Mouse (Mus musculus): ENCODE data around the gene Deaf1. TPM values are rescaled to one million over a fixed set of nuclear protein-coding genes. Genes with fewer than 3 reads are reported as not detected.

Gene Deaf1
- total RNA-seq, 2 experiments from 2014 or later, result 32.1 to 54.5 TPM

GRCm38 (mm10) chr7:141340476-141340875 is 13.0 kb upstream of the Deaf1 start:
- no peak for ATAC-seq (replicated peaks; ENCODE audit: low FRiP score, low TSS enrichment, poor library complexity, severe bottlenecking)

- ATAC-seq (replicated peaks; ENCODE audit: low FRiP score, low TSS enrichment, poor library complexity, severe bottlenecking), result no peak
These were observed 12.5 kb upstream of the Deaf1 start for GRCm38 (mm10) chr7:141340023-141340422.

GRCm38 (mm10) chr7:141339215-141339920 is 11.9 kb upstream of the Deaf1 start:
- no peak for ATAC-seq (replicated peaks; ENCODE audit: low FRiP score, low TSS enrichment, poor library complexity, severe bottlenecking)

DNA sequence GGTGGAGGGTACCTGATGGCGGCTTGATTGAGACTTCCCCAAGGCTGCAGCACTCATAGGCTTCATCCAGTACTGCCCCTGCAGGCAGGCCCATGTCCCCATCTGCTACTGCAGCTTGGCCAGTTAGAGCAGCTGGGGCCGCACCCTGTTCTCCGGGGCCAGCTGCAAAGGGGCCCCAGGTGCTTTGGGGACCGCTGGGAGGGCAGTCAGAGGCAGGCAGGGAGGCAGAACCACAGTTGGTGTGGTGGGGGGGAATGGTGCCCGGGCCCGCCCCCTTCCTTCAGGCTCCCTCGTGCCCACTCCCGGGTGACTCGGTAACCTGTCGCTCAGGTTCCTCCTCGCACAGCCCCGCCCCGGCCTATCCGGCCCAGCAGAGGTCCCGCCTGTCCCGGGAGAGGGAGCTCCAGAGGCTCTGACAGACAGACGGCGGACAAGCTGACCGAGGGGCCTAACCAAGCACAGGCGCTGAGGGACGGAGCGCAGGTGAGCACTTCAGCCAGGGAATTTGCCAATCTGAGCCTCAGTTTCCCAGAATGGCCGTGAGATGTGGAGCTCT is 11.2 kb upstream of the Deaf1 start, which contains the start of gene Eps8l2:
Gene Eps8l2, plus strand, starts transcription at position 305 of the 556 bp plus-strand sequence.
- peak; percentile 78 for ATAC-seq (replicated peaks; ENCODE audit: low FRiP score, low TSS enrichment, poor library complexity, severe bottlenecking)

DNA sequence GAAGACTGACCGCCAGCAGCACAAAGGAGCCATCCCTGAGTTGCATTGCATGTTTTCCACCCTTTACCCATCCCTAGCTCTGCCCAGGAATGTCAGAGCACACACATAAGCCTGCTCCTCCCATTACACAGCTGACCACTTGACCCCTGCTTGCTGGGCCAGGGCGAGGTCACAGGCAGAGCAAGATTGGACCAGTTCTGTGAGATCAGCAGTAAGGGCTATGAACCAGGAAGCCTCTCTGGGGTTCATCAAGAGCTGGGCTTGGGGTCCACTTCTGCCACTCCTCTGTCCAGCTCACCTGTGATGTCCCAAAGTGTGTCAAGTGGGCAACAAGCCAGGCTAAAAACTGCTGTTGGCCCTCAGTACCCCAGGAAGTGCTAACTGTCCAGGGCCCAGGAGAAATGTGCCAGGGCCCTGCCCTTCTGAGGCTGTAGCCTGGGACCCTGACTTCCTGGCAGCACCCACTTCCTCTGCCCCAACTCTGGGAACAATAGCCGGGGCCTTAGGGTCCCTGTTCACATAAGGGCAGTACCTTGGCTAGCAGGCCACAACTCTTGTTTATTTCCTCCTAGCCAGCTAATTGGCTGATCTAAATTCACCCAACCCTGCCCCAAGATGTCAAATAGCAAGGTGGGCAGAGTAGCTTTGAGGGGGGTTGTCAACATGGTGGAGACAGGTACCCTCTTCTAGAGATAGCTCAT is 10.4 kb upstream of the Deaf1 start:
- no peak for ATAC-seq (replicated peaks; ENCODE audit: low FRiP score, low TSS enrichment, poor library complexity, severe bottlenecking)

GRCm38 (mm10) chr7:141336296-141336695 is 8.8 kb upstream of the Deaf1 start:
- no peak for ATAC-seq (replicated peaks; ENCODE audit: low FRiP score, low TSS enrichment, poor library complexity, severe bottlenecking)

GRCm38 (mm10) chr7:141335682-141336081 is 8.2 kb upstream of the Deaf1 start:
- ATAC-seq (replicated peaks; ENCODE audit: low FRiP score, low TSS enrichment, poor library complexity, severe bottlenecking), result no peak

DNA sequence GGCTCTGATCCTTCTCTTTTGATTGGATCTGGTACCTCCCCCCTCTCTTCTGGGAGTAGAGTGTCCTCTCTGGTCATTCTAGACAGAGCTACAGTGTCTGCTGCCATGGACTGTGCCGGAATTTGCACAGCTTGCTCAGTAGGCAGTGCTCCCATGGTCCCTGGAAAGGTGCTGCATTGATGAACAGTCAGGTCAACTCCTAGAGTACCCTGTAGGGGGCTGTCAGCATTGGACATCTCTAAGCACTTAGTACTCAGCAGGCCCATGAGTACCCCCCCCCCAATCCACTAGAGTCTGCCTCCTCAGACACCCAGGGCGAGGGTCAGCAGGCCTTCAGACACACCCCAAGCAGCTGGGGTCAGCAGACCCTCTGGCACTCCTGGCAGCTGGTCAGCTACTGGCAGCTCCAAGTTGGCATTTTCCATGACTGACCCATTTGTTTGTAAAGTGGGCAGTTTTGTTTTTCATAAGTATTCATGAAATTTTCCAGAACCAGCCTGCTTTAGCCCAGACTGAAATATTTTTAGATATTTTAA is 7.6 kb upstream of the Deaf1 start:
- no peak for ATAC-seq (replicated peaks; ENCODE audit: low FRiP score, low TSS enrichment, poor library complexity, severe bottlenecking)

DNA sequence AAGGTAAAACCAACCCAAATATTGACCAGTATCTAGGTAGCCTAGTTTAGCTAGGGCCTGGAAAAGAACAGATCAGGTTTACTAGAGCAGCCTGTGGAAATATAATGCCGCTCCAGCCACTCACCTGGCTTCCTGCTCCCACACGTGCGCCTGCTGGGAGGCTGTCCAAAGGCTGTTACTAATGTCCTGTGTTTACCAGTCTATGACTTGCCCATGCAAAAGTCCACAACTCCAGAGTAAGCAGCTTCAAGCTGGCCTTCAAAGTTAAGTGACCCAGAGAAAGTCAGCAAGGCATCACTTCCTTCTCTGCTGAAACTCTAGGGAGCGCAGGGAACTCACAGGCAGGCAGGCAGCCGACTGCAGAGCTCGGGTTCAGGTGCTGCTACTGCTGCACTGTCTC is 4.5 kb upstream of the Deaf1 start:
- no peak for ATAC-seq (replicated peaks; ENCODE audit: low FRiP score, low TSS enrichment, poor library complexity, severe bottlenecking)

DNA sequence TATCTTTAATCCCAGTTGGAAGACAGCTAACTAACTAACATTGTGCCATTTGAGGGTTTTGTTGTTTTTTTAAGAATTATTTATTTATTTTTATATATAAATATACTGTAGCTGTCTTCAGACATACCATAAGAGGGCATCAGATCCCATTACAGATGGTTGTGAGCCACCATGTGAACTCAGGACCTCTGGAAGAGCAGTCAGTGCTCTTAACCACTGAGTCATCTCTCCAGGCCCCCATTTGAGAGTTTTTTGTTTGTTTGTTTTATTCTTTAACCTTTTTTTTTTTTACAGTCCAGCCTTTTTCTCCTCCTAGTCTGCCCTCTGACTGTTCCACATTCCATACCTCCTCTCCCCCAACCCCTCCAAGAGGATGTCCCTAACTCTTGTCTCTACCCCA is 3.2 kb upstream of the Deaf1 start:
- ATAC-seq (replicated peaks; ENCODE audit: low FRiP score, low TSS enrichment, poor library complexity, severe bottlenecking), result no peak

GRCm38 (mm10) chr7:141328373-141328990 is 992 bp upstream of the Deaf1 start:
- no peak for ATAC-seq (replicated peaks; ENCODE audit: low FRiP score, low TSS enrichment, poor library complexity, severe bottlenecking)

- ATAC-seq (replicated peaks; ENCODE audit: low FRiP score, low TSS enrichment, poor library complexity, severe bottlenecking), result no peak
These were observed 694 bp downstream of the Deaf1 start for GRCm38 (mm10) chr7:141326546-141327446.

- ATAC-seq (replicated peaks; ENCODE audit: low FRiP score, low TSS enrichment, poor library complexity, severe bottlenecking), result no peak
These were observed 2.8 kb downstream of the Deaf1 start for GRCm38 (mm10) chr7:141324686-141325085.

DNA sequence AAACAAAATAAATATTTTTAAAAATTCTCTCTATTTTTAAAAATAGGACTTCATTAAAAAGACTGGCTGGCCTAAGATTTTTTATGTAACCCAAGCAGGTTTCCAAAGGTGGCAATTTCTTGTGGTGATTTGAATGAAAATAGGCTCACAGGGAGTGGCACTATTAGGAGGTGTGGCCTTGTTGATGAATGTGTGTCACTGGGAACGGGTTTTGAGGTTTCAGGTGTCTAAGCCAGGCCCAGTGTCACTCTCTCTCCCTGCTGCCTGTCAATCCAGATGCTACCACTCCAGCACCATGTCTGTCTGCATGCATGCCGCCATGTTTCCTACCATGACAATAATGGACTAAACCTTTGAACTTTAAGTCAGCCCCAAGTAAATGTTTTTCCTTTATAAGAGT is 8.0 kb downstream of the Deaf1 start:
- no peak for ATAC-seq (replicated peaks; ENCODE audit: low FRiP score, low TSS enrichment, poor library complexity, severe bottlenecking)

DNA sequence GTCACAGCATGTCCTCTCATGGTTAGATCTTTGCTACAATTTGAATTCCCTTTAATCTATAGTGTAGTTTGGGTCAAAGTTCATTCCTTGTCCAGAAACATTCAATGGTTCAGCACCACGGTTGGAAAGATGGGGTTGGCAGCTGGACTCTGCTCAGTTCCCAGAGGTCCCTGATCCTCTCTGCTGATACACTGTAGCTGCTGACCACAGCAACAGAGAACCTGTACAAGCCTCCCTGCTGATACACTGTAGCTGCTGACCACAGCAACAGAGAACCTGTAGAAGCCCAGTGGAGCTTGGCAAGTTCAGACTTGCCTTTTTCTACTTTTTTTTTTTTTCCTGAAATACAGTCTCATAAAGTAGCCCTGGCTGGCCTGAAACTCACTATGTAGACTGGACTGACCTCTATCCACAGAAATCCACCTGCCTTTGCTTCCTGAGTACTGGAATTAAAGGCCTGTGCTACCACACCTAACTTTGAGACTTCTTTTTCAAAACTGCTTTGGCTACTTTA is 9.8 kb downstream of the Deaf1 start:
- no peak for ATAC-seq (replicated peaks; ENCODE audit: low FRiP score, low TSS enrichment, poor library complexity, severe bottlenecking)

- ATAC-seq (replicated peaks; ENCODE audit: low FRiP score, low TSS enrichment, poor library complexity, severe bottlenecking), result peak; percentile 89
These were observed 11.5 kb downstream of the Deaf1 start for GRCm38 (mm10) chr7:141315974-141316373.

DNA sequence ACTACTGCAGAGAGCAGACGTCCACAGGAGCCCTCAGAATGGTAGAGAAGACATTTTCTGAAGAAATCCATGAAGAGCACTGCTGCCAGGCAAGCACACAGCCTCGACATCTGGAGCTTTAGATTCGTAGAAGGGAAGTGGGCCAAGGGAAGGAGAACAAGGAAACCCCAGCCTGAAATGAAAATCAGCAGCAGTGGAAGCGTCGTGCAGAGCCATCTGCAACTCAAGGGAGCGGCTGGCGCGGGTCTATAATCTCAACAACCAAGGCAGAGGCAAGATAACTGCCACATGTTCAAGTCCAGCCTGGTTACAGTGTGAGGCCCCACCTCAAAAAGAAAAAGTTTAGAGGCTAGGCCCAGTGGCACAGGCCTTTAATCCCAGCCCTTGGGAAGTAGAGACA is 12.4 kb downstream of the Deaf1 start:
- ATAC-seq (replicated peaks; ENCODE audit: low FRiP score, low TSS enrichment, poor library complexity, severe bottlenecking), result no peak

- no peak for ATAC-seq (replicated peaks; ENCODE audit: low FRiP score, low TSS enrichment, poor library complexity, severe bottlenecking)
These were observed 13.1 kb downstream of the Deaf1 start for GRCm38 (mm10) chr7:141314416-141314815.

DNA sequence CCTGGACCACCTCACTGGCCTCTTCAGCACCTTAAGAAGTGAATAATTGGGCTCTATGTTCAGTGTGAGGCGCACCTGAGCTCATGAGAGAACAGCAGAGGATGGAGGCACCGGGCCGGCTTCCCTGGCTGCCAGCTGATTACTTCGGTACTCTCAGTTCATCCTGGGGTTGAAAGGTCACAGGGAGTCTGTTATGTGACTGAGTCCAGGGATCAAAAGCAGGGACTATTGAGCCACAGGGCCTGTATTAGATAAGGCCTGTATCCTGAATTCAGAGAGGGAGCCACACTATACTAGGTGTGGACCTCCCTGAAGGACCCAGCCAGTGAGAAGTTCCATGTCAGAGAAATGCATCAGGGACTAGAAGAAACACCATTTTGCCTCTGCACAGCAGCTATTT is 23.0 kb downstream of the Deaf1 start:
- no peak for ATAC-seq (replicated peaks; ENCODE audit: low FRiP score, low TSS enrichment, poor library complexity, severe bottlenecking)

All from megakaryocyte-erythroid progenitor cell, adult 5-6 weeks (primary cell).